Mouse (Mus musculus) heart, embryonic 15.5 days (tissue): ENCODE results near the gene Srrm2. TPM values are rescaled to one million over a fixed set of nuclear protein-coding genes. Genes with fewer than 3 reads are reported as not detected.
A peak's percentile ranks its signal among the peaks of the same experiment; 100 is the strongest.

Experiments
- ATAC-seq: fragments of 200-750 bp; cut with Nextera tagmentation; replicated peaks from 2 replicates; pipeline ENCODE4 v1.8.0; 2017; ENCODE audit warnings: low read depth, moderate TSS enrichment; ENCODE audit not compliant: insufficient number of reproducible peaks, insufficient read depth, low FRiP score
- H3K27ac ChIP-seq: fragments of 300-500 bp; sonication (generic); 2 replicates; pipeline ENCODE4 v1.5.1; 2015; ENCODE audit warnings: mild to moderate bottlenecking, inconsistent platforms
- H3K27me3 ChIP-seq: fragments of 300-500 bp; sonication (generic); 2 replicates; pipeline ENCODE4 v1.6.1; 2015; ENCODE audit warnings: inconsistent platforms
- H3K36me3 ChIP-seq: fragments of 300-500 bp; sonication (generic); 2 replicates; pipeline ENCODE4 v1.6.1; 2015; ENCODE audit warnings: mild to moderate bottlenecking, inconsistent platforms
- H3K4me1 ChIP-seq: fragments of 300-500 bp; sonication (generic); replicated peaks from 2 replicates; pipeline ENCODE4 v1.6.1; 2015; ENCODE audit warnings: inconsistent platforms
- H3K4me2 ChIP-seq: fragments of 300-500 bp; sonication (generic); 2 replicates; pipeline ENCODE4 v1.6.1; 2015; ENCODE audit warnings: inconsistent platforms, mild to moderate bottlenecking, moderate library complexity
- H3K4me3 ChIP-seq: fragments of 300-500 bp; sonication (generic); 2 replicates; pipeline ENCODE4 v1.5.1; 2015; ENCODE audit warnings: mild to moderate bottlenecking, inconsistent platforms
- H3K9ac ChIP-seq: fragments of 300-500 bp; sonication (generic); 2 replicates; pipeline ENCODE4 v1.6.1; 2015; ENCODE audit warnings: mild to moderate bottlenecking, inconsistent platforms
- H3K9me3 ChIP-seq: fragments of 300-500 bp; sonication (generic); replicated peaks from 2 replicates; pipeline ENCODE4 v1.6.1; 2016; ENCODE audit warnings: inconsistent platforms
- WGBS: fragments of 180-500 bp; shearing (Covaris S2); methylation state at CpG from one replicate; pipeline ENCODE4 v1.1.7; 2015; ENCODE audit warnings: mixed read lengths; 5-methylcytosine and 5-hydroxymethylcytosine counted together
- polyA plus RNA-seq: library from polyadenylated mRNA; unstranded; fragments of >200 nt; fragmentation: Nextera tagmentation; extraction: Ambion mirVana; gene quantifications from 2 replicates; pipeline ENCODE4 v1.2.1, GENCODE M21; 2015

Gene Srrm2
- polyA plus RNA-seq, 1 experiment from 2014 or later: 315 TPM

DNA sequence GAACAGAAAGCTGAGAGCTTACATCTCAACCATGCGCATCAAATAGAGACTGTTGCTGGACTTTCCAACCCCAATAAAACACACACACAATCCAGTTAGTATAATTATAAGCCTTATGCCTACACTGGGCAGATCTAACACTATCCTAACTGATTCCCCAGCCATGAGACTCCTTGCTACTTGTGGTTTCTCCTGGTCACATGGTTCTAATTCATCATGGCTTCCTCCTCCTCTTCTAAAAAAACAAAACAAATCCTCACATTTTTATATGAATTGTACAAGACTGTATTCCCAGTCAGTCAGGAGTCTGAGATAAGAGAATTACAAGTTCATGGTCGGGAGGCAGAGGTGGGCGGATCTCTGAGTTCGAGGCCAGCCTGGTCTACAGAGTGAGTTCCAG lies 1.4 kb upstream of the Srrm2 start:
- Histone ChIP-seq H3K36me3 (no peaks in the 10 kb centered on the region), H3K4me1 (peaks cover 25% of the 10 kb centered on the region), H3K9ac (no peak overlapping the region), H3K9me3 (no peaks in the 10 kb centered on the region), H3K4me3 (no peak overlapping the region), H3K27me3 (no peaks in the 10 kb centered on the region), H3K27ac (no peak overlapping the region), H3K4me2 (no peak overlapping the region)
- ATAC-seq: no peak
- WGBS: 86% methylated on average over 4 of the region's 4 CpGs

DNA sequence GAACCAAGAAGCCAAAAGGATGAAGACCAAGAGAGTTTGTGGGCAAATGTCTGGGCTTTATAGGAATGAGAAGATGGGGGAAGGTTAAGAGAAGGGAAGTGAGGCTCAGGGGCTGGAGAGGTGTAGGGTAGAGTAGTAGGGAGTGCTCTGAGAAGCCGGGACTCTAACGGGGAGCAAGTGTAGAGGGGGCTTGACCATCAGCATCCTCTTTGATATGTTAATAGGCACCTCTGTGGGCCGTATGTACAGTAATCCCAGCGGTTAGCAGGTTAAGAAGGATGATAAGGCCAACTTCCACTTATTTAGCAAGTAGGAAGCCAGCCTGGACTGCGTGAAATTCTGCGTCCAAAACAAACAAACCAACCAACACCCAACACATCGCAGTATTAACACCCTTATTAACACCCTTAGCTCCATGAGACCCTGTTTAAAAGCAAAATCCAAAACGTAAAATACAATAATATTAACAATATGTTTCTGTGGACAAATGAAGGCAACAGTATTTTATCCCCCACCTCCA lies 523 bp upstream of the Srrm2 start:
- WGBS: 15% methylated on average over 8 of the region's 8 CpGs
- no peaks in the 10 kb centered on the region for H3K9me3 ChIP-seq
- H3K27ac ChIP-seq: peak overlapping the region; percentile 85
- no peaks in the 10 kb centered on the region for H3K27me3 ChIP-seq
- H3K4me3 ChIP-seq: peak overlapping the region; percentile 50
- H3K9ac ChIP-seq: peak overlapping the region; percentile 63
- peaks cover 25% of the 10 kb centered on the region for H3K4me1 ChIP-seq
- peak overlapping the region; percentile 80 for H3K4me2 ChIP-seq
- H3K36me3 ChIP-seq: no peaks in the 10 kb centered on the region
- no peak for ATAC-seq

DNA sequence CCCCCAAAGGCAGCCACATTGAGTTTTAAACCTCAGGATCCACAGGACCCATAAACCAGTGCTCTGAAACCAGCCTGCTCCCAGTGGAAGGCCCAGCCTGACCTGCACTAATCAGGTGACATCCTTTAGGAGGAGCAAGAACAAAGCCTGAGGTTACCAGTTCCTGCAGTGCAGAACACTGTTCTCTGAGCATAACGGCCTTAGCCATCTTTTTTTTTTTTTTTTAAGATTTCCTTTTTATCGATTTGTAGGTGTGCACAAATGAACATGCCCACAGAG lies 686 bp downstream of the Srrm2 start:
- 47% methylated on average over 2 of the region's 2 CpGs for WGBS
- Histone ChIP-seq H3K9me3 (no peaks in the 10 kb centered on the region), H3K9ac (no peak overlapping the region; the same call in 1 of the 2 replicates), H3K4me1 (peaks cover 19% of the 10 kb centered on the region), H3K4me2 (peak overlapping the region; percentile 80), H3K27ac (peak overlapping the region; percentile 85), H3K36me3 (no peaks in the 10 kb centered on the region), H3K27me3 (no peaks in the 10 kb centered on the region), H3K4me3 (peak overlapping the region; percentile 50)
- ATAC-seq: 0 out of 2 replicates have a peak, but pooled peaks have one; percentile 20

DNA sequence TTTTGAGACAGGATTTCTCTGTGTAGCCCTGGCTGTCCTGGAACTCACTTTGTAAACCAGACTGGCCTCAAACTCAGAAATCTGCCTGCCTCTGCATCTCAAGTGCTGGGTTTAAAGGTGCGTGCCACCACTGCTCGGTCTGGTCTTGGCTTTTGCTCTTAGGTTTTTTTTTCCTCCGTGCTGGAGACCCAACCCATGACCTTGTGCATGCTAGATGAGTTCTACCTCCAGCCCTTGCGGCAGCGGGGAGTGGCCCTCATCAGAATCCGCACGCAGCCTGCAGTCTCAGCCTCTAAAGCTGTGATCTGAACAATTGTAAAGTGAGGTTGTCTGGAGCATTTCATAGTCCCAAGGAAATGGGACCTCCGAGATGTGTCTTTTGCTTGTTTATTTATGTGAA lies 5.0 kb downstream of the Srrm2 start:
- Histone ChIP-seq H3K9ac (no peak overlapping the region), H3K4me3 (no peak overlapping the region), H3K4me2 (no peak overlapping the region), H3K36me3 (no peaks in the 10 kb centered on the region), H3K27ac (no peak overlapping the region), H3K27me3 (no peaks in the 10 kb centered on the region), H3K4me1 (peaks cover 6% of the 10 kb centered on the region), H3K9me3 (no peaks in the 10 kb centered on the region)
- 91% methylated on average over 8 of the region's 8 CpGs for WGBS
- no peak for ATAC-seq

DNA sequence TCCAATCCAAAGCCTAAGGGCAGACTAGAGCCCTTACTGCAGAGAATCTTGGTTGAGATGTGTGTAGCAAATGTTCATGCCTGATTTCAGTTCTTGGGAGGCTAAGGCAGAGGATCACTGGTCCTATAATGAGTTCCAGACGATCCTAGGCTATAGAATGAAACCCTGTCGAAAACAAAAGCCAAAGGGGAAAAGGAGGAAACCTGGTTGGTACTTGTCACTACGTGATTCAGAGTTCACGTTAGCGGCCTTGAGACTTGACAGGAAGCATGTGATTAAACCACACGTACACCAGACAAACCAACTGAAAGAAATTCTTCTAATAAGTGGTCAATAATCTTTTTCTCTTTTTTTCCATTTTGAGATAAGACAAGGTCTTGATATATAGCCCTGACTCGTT lies 7.0 kb downstream of the Srrm2 start:
- 59% methylated on average over 7 of the region's 7 CpGs for WGBS

DNA sequence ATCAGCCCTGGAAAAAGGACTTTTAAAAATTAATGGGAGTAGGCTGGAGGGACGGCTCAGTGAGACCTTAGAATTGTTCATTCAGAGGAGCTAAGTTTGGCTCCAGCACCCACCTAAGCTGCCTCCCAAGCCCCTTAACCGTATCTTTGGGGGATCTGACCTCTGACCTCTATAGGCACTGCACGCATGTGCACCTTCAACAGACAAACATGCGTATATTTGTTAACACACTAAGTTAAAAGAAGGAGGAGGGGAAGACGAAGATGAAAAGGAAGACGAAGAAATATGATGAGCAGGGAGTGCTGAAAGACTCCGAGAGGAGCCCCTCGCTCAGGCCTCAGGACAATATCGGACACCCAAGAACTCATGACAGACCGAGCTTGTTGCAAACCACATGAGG lies 11.3 kb downstream of the Srrm2 start:
- H3K27me3 ChIP-seq: no peaks in the 10 kb centered on the region
- no peak overlapping the region for H3K9ac ChIP-seq
- 93% methylated on average over 10 of the region's 10 CpGs for WGBS
- no peak overlapping the region for H3K4me2 ChIP-seq
- no peak for ATAC-seq
- H3K4me3 ChIP-seq: no peak overlapping the region
- H3K27ac ChIP-seq: no peak overlapping the region
- no peaks in the 10 kb centered on the region for H3K36me3 ChIP-seq
- no peaks in the 10 kb centered on the region for H3K9me3 ChIP-seq
- H3K4me1 ChIP-seq: peaks cover 21% of the 10 kb centered on the region

More for the DNA sequence above, 7.0 kb downstream of the Srrm2 start:
- H3K4me2 ChIP-seq: no peak overlapping the region
- H3K27ac ChIP-seq: no peak overlapping the region
- H3K4me1 ChIP-seq: no peaks in the 10 kb centered on the region
- no peak overlapping the region for H3K4me3 ChIP-seq
- H3K9me3 ChIP-seq: no peaks in the 10 kb centered on the region
- H3K27me3 ChIP-seq: no peaks in the 10 kb centered on the region
- H3K36me3 ChIP-seq: no peaks in the 10 kb centered on the region
- H3K9ac ChIP-seq: no peak overlapping the region
- no peak for ATAC-seq

DNA sequence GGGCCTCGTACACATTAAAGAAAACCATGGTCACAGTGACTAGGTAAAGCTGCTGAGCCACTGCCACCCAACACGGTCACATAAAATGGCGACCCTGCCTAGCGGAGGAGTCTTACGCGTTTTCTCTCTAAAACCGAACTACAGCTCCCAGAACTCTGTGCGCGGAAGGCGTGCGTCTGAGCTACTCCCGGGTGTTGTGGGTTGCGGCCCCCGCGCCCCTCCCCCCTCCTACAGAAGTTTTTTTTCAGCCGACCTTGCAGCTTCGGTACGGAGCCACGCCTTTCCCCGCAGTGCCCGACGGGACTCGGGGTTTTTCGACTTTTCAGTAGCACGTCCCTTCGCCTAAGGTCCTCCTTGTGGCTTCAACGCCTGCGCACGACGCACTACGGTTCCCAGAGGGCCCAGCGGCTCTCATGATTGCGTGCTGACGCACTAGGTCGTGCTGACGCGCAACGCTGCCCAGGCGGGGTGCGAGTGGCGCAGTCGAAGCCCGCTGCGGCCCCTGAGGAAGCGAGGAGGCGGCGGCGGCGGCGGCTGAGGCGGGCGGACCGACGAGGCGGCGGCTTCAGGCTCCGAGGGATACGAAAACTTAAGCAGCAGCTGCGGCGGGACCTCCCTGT lies 12.5 kb downstream of the Srrm2 start:
- Histone ChIP-seq H3K36me3 (peaks cover 2% of the 10 kb centered on the region), H3K9ac (peak overlapping the region; percentile 90), H3K27me3 (no peaks in the 10 kb centered on the region), H3K4me2 (peak overlapping the region; percentile 75), H3K4me3 (peak overlapping the region; percentile 72), H3K27ac (peak overlapping the region; percentile 94), H3K9me3 (no peaks in the 10 kb centered on the region), H3K4me1 (peaks cover 31% of the 10 kb centered on the region)
- WGBS: under 1% methylated on average over 59 of the region's 60 CpGs
- ATAC-seq: peak; percentile 98

DNA sequence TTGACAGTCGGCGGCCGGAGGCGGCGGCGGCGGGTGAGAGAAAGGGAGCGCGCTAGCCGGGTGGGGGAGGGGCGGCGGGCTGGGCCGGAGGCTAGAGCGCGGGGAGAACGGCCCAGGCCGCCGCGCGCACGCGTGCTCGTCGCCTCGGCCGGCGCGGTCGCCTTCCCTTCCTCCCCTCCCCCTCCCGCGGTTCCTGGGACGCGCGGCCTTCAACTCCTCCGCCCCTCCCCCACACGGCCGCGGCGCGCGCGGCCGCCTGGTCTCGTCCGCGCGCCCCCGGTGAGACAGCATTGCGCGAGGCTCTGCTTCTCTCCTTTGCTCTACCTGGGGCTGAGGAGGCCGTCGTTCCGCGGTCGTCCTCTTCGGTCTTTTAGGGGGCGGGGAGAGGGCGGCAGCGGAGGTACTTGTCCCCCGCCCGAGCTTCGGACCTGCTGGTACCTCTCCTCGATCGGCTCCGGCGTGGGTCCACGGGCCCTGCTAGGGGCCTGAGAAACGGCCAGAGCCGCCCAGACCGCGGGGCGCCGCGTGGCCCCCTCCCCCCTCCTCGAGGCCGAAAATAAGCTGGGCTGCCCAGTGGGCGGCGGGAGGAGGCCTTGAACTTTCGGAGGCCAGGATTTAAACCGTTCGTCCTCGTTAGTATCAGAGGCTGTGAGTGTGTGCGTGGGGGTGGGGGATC lies 13.2 kb downstream of the Srrm2 start:
- WGBS: under 1% methylated on average over 56 of the region's 83 CpGs
- Histone ChIP-seq H3K4me3 (peak overlapping the region; percentile 72), H3K36me3 (peaks cover 9% of the 10 kb centered on the region), H3K4me2 (peak overlapping the region; percentile 75), H3K4me1 (peaks cover 31% of the 10 kb centered on the region), H3K27me3 (no peaks in the 10 kb centered on the region), H3K9ac (peak overlapping the region; percentile 90), H3K9me3 (no peaks in the 10 kb centered on the region), H3K27ac (peak overlapping the region; percentile 94)
- ATAC-seq: peak; percentile 50

DNA sequence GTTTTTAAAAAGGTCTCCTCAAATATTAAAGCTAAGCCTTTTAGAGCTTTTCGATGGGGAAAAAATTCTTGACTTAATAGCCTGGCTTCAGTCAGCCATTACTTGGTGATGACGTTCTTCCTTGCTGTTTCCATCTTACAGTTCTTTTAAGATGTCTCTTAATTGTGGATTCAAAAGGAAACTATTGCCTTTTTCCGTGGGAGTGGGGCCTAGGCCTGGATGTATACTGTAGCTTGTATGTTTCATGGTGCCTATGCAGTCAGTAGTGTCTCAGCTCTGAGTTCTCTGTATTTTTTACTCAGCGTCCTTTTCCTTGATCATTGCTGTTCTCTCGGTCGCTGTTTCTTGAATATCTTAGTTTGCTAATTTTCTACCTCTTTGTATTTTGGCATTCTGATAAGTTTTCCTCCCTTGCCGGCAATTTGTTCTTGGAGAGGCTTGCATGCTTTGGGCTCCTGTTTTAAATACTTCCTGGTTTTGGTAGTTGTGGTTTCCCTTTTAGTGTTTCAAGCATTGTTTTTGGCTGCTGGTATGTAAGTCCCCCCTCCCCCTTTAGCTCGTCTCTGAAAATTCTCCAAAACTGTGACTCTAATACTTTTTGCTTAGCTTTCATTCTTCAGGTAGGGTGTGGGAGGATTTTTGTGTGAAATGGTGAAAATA lies 14.2 kb downstream of the Srrm2 start:
- Histone ChIP-seq H3K27ac (peak overlapping the region; percentile 94), H3K4me1 (peaks cover 31% of the 10 kb centered on the region), H3K4me3 (peak overlapping the region; percentile 72), H3K36me3 (peaks cover 19% of the 10 kb centered on the region), H3K27me3 (no peaks in the 10 kb centered on the region), H3K4me2 (peak overlapping the region; percentile 75), H3K9ac (peak overlapping the region; percentile 90), H3K9me3 (no peaks in the 10 kb centered on the region)
- no peak for ATAC-seq
- 2% methylated on average over 8 of the region's 8 CpGs for WGBS

DNA sequence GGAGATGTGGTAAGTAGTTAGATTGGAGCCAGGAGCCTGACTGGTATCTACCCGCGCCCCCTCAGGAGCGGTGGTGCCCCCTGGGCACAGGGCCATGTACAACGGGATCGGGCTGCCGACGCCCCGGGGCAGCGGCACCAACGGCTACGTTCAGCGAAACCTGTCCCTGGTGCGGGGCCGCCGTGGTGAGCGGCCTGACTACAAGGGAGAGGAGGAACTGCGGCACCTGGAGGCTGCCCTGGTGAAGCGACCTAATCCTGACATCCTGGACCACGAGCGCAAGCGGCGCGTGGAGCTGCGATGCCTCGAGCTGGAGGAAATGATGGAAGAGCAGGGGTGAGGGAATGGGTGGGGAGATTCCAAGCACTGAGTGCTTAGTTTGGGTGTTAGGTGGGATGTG lies 16.5 kb downstream of the Srrm2 start:
- peak overlapping the region; percentile 16; the same call in 1 of the 2 replicates for H3K4me3 ChIP-seq
- no peaks in the 10 kb centered on the region for H3K27me3 ChIP-seq
- peaks cover 31% of the 10 kb centered on the region for H3K4me1 ChIP-seq
- ATAC-seq: no peak
- WGBS: 60% methylated on average over 25 of the region's 25 CpGs
- no peak overlapping the region for H3K9ac ChIP-seq
- peak overlapping the region; percentile 75 for H3K4me2 ChIP-seq
- peaks cover 42% of the 10 kb centered on the region for H3K36me3 ChIP-seq
- H3K27ac ChIP-seq: 0 out of 2 replicates have a peak overlapping the region, but pooled peaks have one; percentile 20
- H3K9me3 ChIP-seq: no peaks in the 10 kb centered on the region

DNA sequence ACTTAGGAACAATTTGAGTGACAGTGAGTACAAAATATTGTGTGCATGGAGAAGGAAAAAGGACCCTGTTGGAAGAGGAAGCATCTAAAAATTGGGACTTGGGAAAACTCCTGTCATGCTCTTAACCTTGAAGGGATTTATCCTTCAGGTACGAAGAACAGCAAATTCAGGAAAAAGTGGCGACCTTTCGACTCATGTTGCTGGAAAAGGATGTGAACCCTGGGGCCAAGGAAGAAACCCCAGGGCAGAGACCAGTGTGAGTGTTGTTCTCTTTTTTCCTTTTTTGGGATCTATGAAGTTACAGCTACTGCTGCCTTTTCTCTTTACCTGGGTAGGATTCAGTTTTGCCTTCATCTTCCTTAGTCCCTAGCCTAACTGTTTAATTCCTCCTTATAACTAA lies 17.6 kb downstream of the Srrm2 start:
- H3K36me3 ChIP-seq: peaks cover 53% of the 10 kb centered on the region
- WGBS: 87% methylated on average over 3 of the region's 3 CpGs
- no peak overlapping the region for H3K9ac ChIP-seq
- no peak overlapping the region for H3K27ac ChIP-seq
- H3K4me1 ChIP-seq: peaks cover 31% of the 10 kb centered on the region
- no peak for ATAC-seq
- H3K9me3 ChIP-seq: no peaks in the 10 kb centered on the region
- no peaks in the 10 kb centered on the region for H3K27me3 ChIP-seq
- no peak overlapping the region for H3K4me3 ChIP-seq
- H3K4me2 ChIP-seq: no peak overlapping the region
